Mouse (Mus musculus) forebrain, embryonic 14.5 days (tissue): ENCODE results near the gene Gm17332. TPM values are rescaled to one million over a fixed set of nuclear protein-coding genes. Genes with fewer than 3 reads are reported as not detected.

Source experiments
- ATAC-seq: fragments of 200-750 bp; cut with Nextera tagmentation; 2 replicates; pipeline ENCODE4 v1.8.0; 2017; ENCODE audit warnings: mild to moderate bottlenecking, moderate library complexity
- DNase-seq: peaks from one replicate; pipeline ENCODE4 v3.0.0-alpha.2; 2015; ENCODE audit warnings: low spot score
- H3K27ac ChIP-seq: fragments of 300-500 bp; sonication (generic); 2 replicates; pipeline ENCODE4 v1.5.1; 2014; ENCODE audit warnings: low read depth, mild to moderate bottlenecking, control low read depth, low read length, moderate library complexity
- H3K27me3 ChIP-seq: fragments of 300-500 bp; sonication (generic); replicated peaks from 2 replicates; pipeline ENCODE4 v1.6.1; 2014; ENCODE audit warnings: low read length, control low read depth, mixed read lengths; ENCODE audit not compliant: control insufficient read depth, insufficient read depth
- H3K36me3 ChIP-seq: fragments of 300-500 bp; sonication (generic); 2 replicates; pipeline ENCODE4 v1.6.1; 2014; ENCODE audit warnings: low read length, control low read depth; ENCODE audit not compliant: control insufficient read depth, insufficient read depth
- H3K4me1 ChIP-seq: fragments of 300-500 bp; sonication (generic); 2 replicates; pipeline ENCODE4 v1.6.1; 2014; ENCODE audit warnings: antibody characterized with exemption, low read length, control low read depth; ENCODE audit not compliant: control insufficient read depth, insufficient read depth
- H3K4me2 ChIP-seq: fragments of 300-500 bp; sonication (generic); 2 replicates; pipeline ENCODE4 v1.6.1; 2014; ENCODE audit warnings: mild to moderate bottlenecking, control low read depth, low read length
- H3K4me3 ChIP-seq: fragments of 300-500 bp; sonication (generic); 2 replicates; pipeline ENCODE4 v1.5.1; 2014; ENCODE audit warnings: low read depth, low read length, control low read depth
- H3K9ac ChIP-seq: fragments of 300-500 bp; sonication (generic); 2 replicates; pipeline ENCODE4 v1.6.1; 2014; ENCODE audit warnings: mild to moderate bottlenecking, low read length, control low read depth, moderate library complexity
- H3K9me3 ChIP-seq: fragments of 300-500 bp; sonication (generic); replicated peaks from 2 replicates; pipeline ENCODE4 v1.6.1; 2016; ENCODE audit warnings: low read length, control low read depth, mixed read lengths; ENCODE audit not compliant: control insufficient read depth
- WGBS: fragments of 180-500 bp; shearing (Covaris S2); extraction: QIAGEN DNeasy Blood & Tissue Kit; methylation state at CpG from one replicate; pipeline ENCODE4 v1.1.7; 2014; 5-methylcytosine and 5-hydroxymethylcytosine counted together
- polyA plus RNA-seq: library from polyadenylated mRNA; unstranded; fragments of >200 nt; fragmentation: Nextera tagmentation; extraction: Ambion mirVana; gene quantifications from 2 replicates; pipeline ENCODE4 v1.2.1, GENCODE M21; 2014

Gm17332 gene
- not detected in 2 replicates for polyA plus RNA-seq

- no peaks in the 10 kb centered on the region for H3K9me3 ChIP-seq
- DNase-seq (no peak), ATAC-seq (no peak)
Observed at GRCm38 (mm10) chr11:31182362-31182761, at the start of gene Gm17332. Gene Gm17332, minus strand, starts transcription at chr11:31182462.

DNA sequence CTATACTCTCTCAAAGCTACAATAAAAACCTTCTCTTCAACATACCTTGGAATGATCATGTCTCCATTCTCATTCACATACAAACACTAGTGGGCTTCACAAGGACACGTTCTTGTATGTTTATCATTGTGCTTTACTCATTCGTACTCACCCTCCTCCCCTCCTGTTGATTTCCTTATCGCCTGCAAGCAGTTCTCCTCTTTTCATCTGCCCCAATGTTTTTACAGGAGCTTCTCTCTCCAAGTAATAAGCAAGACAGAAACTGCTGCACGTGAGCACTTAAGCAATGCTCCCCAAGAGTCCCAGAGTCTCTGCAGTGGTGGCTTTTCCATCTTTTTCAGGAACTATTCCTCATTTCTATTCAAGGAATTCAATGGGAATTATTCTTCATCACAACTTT, 47.7 kb upstream of the Gm17332 start:
- ATAC-seq (no peak), DNase-seq (no peak)
- Histone ChIP-seq H3K4me3 (no peak overlapping the region), H3K4me1 (no peaks in the 10 kb centered on the region), H3K36me3 (no peaks in the 10 kb centered on the region), H3K9ac (no peak overlapping the region), H3K27me3 (no peaks in the 10 kb centered on the region), H3K4me2 (no peak overlapping the region), H3K27ac (no peak overlapping the region), H3K9me3 (no peaks in the 10 kb centered on the region)
- WGBS, result 81% methylated on average over 4 of the region's 4 CpGs

More at GRCm38 (mm10) chr11:31182362-31182761, at the start of gene Gm17332:
- Histone ChIP-seq H3K36me3 (no peaks in the 10 kb centered on the region), H3K9ac (no peak within 1 kb of the TSS), H3K4me1 (no peaks in the 10 kb centered on the region), H3K27ac (no peak within 1 kb of the TSS), H3K27me3 (no peaks in the 10 kb centered on the region), H3K4me3 (no peak within 1 kb of the TSS), H3K4me2 (no peak within 1 kb of the TSS)

GRCm38 (mm10) chr11:31225359-31225758, 43.1 kb upstream of the Gm17332 start:
- H3K9me3 ChIP-seq, result no peaks in the 10 kb centered on the region
- H3K36me3 ChIP-seq, result no peaks in the 10 kb centered on the region
- ATAC-seq, result no peak
- H3K4me1 ChIP-seq, result no peaks in the 10 kb centered on the region
- H3K27ac ChIP-seq, result no peak overlapping the region
- no peak for DNase-seq
- no peak overlapping the region for H3K9ac ChIP-seq
- WGBS, result 91% methylated on average over 1 of the region's 1 CpGs
- H3K27me3 ChIP-seq, result no peaks in the 10 kb centered on the region
- no peak overlapping the region for H3K4me3 ChIP-seq
- no peak overlapping the region for H3K4me2 ChIP-seq

GRCm38 (mm10) chr11:31218009-31218408, 35.7 kb upstream of the Gm17332 start:
- peak; percentile 6 for DNase-seq
- H3K27ac ChIP-seq, result no peak overlapping the region
- no peaks in the 10 kb centered on the region for H3K4me1 ChIP-seq
- no peak overlapping the region for H3K4me2 ChIP-seq
- no peaks in the 10 kb centered on the region for H3K27me3 ChIP-seq
- no peak for ATAC-seq
- H3K9me3 ChIP-seq, result no peaks in the 10 kb centered on the region
- no peak overlapping the region for H3K9ac ChIP-seq
- no peaks in the 10 kb centered on the region for H3K36me3 ChIP-seq
- H3K4me3 ChIP-seq, result no peak overlapping the region

GRCm38 (mm10) chr11:31195621-31196363, 13.5 kb upstream of the Gm17332 start:
- ATAC-seq (no peak), DNase-seq (peak; percentile 1)
- Histone ChIP-seq H3K36me3 (no peaks in the 10 kb centered on the region), H3K4me3 (no peak overlapping the region), H3K4me2 (no peak overlapping the region), H3K27ac (no peak overlapping the region), H3K9ac (no peak overlapping the region), H3K9me3 (no peaks in the 10 kb centered on the region), H3K27me3 (no peaks in the 10 kb centered on the region), H3K4me1 (no peaks in the 10 kb centered on the region)
- WGBS, result 83% methylated on average over 3 of the region's 3 CpGs

GRCm38 (mm10) chr11:31194761-31195160, 12.5 kb upstream of the Gm17332 start:
- no peak overlapping the region for H3K4me2 ChIP-seq
- no peaks in the 10 kb centered on the region for H3K36me3 ChIP-seq
- H3K27ac ChIP-seq, result no peak overlapping the region
- H3K9me3 ChIP-seq, result no peaks in the 10 kb centered on the region
- no peaks in the 10 kb centered on the region for H3K4me1 ChIP-seq
- 81% methylated on average over 2 of the region's 2 CpGs for WGBS
- H3K9ac ChIP-seq, result no peak overlapping the region
- DNase-seq (no peak), ATAC-seq (no peak)
- H3K27me3 ChIP-seq, result no peaks in the 10 kb centered on the region
- no peak overlapping the region for H3K4me3 ChIP-seq

DNA sequence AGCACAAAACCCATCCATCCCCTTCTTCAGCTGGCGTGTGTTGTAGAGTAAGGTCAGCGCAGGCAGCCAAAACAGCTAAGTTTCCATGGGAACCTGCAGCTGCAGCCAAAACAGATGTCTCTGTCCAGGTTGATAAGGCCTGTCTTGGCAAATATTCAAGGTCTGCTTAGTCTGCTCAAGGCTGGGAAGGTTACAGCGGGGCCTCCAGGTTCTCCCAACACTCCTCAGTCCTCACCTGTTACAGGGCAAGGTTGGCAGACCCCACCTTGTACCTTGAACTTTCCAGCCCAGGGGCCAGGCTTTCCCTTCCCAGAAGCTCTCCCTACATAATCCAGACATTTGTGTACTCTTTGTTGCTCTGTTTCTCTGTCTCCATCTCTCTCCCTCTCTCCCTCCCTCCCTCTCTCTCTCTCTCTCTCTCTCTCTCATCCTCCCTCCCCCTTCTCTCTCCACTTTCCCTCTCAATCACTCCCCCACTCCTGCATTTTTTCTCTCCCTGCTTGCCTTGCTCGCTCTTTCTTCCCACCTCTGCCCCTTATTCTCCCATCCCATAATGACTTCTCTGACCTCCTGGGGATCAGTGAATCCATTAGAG, 12.1 kb downstream of the Gm17332 start:
- Histone ChIP-seq H3K4me2 (peak overlapping the region; percentile 63), H3K4me3 (peak overlapping the region; percentile 33), H3K27me3 (no peaks in the 10 kb centered on the region), H3K4me1 (no peaks in the 10 kb centered on the region; the same call in 1 of the 2 replicates), H3K27ac (no peak overlapping the region), H3K9me3 (no peaks in the 10 kb centered on the region), H3K36me3 (no peaks in the 10 kb centered on the region), H3K9ac (peak overlapping the region; percentile 50)
- 8% methylated on average over 4 of the region's 4 CpGs for WGBS
- DNase-seq, result peak; percentile 46
- peak; percentile 52 for ATAC-seq

- DNase-seq, result peak; percentile 67
- H3K4me1 ChIP-seq, result no peaks in the 10 kb centered on the region; the same call in 1 of the 2 replicates
- peak overlapping the region; percentile 33 for H3K4me3 ChIP-seq
- WGBS, result 3% methylated on average over 21 of the region's 21 CpGs
- peak; percentile 93 for ATAC-seq
- no peaks in the 10 kb centered on the region for H3K27me3 ChIP-seq
- H3K36me3 ChIP-seq, result no peaks in the 10 kb centered on the region
- peak overlapping the region; percentile 50 for H3K9ac ChIP-seq
- H3K4me2 ChIP-seq, result peak overlapping the region; percentile 63
- H3K27ac ChIP-seq, result no peak overlapping the region
- H3K9me3 ChIP-seq, result no peaks in the 10 kb centered on the region
Observed at GRCm38 (mm10) chr11:31169161-31170051, 12.9 kb downstream of the Gm17332 start.
